Mouse (Mus musculus): ENCODE results near the gene Zfp385c. TPM values are rescaled to one million over a fixed set of nuclear protein-coding genes. Genes with fewer than 3 reads are reported as not detected.

The Zfp385c gene
- polyA plus RNA-seq, 1 experiment from 2014 or later: 0.18 TPM

- 65% methylated on average over 11 of the region's 11 CpGs for WGBS
- no peak for ATAC-seq (ENCODE audit: low FRiP score, low TSS enrichment)
- 0 out of 2 replicates have a peak, but pooled peaks cover 3% of the 10 kb centered on the region for H3K4me1 ChIP-seq (replicated peaks; ENCODE audit: control insufficient read depth, insufficient read depth)
- H3K4me3 ChIP-seq (ENCODE audit: low read depth, low read length): no peak overlapping the region; the same call in 1 of the 2 replicates
- H3K27ac ChIP-seq (replicated peaks): no peak overlapping the region
- H3K27me3 ChIP-seq (ENCODE audit: control insufficient read depth, insufficient read depth, low read length): no peaks in the 10 kb centered on the region
- H3K9me3 ChIP-seq (ENCODE audit: control insufficient read depth, low read length): no peaks in the 10 kb centered on the region
- no peak overlapping the region for H3K9ac ChIP-seq (ENCODE audit: low read length)
- H3K4me2 ChIP-seq (replicated peaks; ENCODE audit: low read depth): peak overlapping the region; percentile 46
- TF ChIP-seq EP300 (optimal IDR thresholded peaks at IDR 0.05) (no peak), CTCF (IDR thresholded peaks at IDR 0.05; ENCODE audit: low read depth) (no peak)
- H3K36me3 ChIP-seq (ENCODE audit: control insufficient read depth, insufficient read depth, low read length): peaks cover 20% of the 10 kb centered on the region
- peak; percentile 12 for DNase-seq (ENCODE audit: low spot score)
Observed at GRCm38 (mm10) chr11:100703366-100703765, 11.1 kb upstream of the Zfp385c start.

- Histone ChIP-seq H3K4me3 (ENCODE audit: low read depth, low read length) (peak overlapping the region; percentile 15), H3K4me1 (replicated peaks; ENCODE audit: control insufficient read depth, insufficient read depth) (0 out of 2 replicates have a peak, but pooled peaks cover 3% of the 10 kb centered on the region), H3K9ac (ENCODE audit: low read length) (no peak overlapping the region), H3K36me3 (ENCODE audit: control insufficient read depth, insufficient read depth, low read length) (peaks cover 20% of the 10 kb centered on the region), H3K27me3 (ENCODE audit: control insufficient read depth, insufficient read depth, low read length) (no peaks in the 10 kb centered on the region), H3K4me2 (replicated peaks; ENCODE audit: low read depth) (peak overlapping the region; percentile 46), H3K9me3 (ENCODE audit: control insufficient read depth, low read length) (no peaks in the 10 kb centered on the region), H3K27ac (replicated peaks) (no peak overlapping the region)
- no peak for DNase-seq (ENCODE audit: low spot score)
- 43% methylated on average over 7 of the region's 7 CpGs for WGBS
- no peak for TF ChIP-seq EP300 (optimal IDR thresholded peaks at IDR 0.05)
- TF ChIP-seq CTCF (IDR thresholded peaks at IDR 0.05; ENCODE audit: low read depth): no peak
- no peak for ATAC-seq (ENCODE audit: low FRiP score, low TSS enrichment)
Observed at GRCm38 (mm10) chr11:100702906-100703305, 10.7 kb upstream of the Zfp385c start.

- ATAC-seq (ENCODE audit: low FRiP score, low TSS enrichment): peak; percentile 51; the same call in 1 of the 2 replicates
- H3K36me3 ChIP-seq (ENCODE audit: control insufficient read depth, insufficient read depth, low read length): peaks cover 18% of the 10 kb centered on the region
- TF ChIP-seq CTCF (IDR thresholded peaks at IDR 0.05; ENCODE audit: low read depth) (peak; percentile 97), EP300 (optimal IDR thresholded peaks at IDR 0.05) (no peak)
- H3K4me3 ChIP-seq (ENCODE audit: low read depth, low read length): peak overlapping the region; percentile 15
- no peaks in the 10 kb centered on the region for H3K27me3 ChIP-seq (ENCODE audit: control insufficient read depth, insufficient read depth, low read length)
- H3K4me2 ChIP-seq (replicated peaks; ENCODE audit: low read depth): peak overlapping the region; percentile 46
- WGBS: 34% methylated on average over 19 of the region's 19 CpGs
- 0 out of 2 replicates have a peak, but pooled peaks cover 3% of the 10 kb centered on the region for H3K4me1 ChIP-seq (replicated peaks; ENCODE audit: control insufficient read depth, insufficient read depth)
- H3K27ac ChIP-seq (replicated peaks): no peak overlapping the region
- peak; percentile 76 for DNase-seq (ENCODE audit: low spot score)
- no peaks in the 10 kb centered on the region for H3K9me3 ChIP-seq (ENCODE audit: control insufficient read depth, low read length)
- no peak overlapping the region for H3K9ac ChIP-seq (ENCODE audit: low read length)
Observed at GRCm38 (mm10) chr11:100702081-100702851, 10.0 kb upstream of the Zfp385c start.

GRCm38 (mm10) chr11:100701301-100701700, 9.0 kb upstream of the Zfp385c start:
- 15% methylated on average over 14 of the region's 14 CpGs for WGBS
- no peak for TF ChIP-seq EP300 (optimal IDR thresholded peaks at IDR 0.05)
- TF ChIP-seq CTCF (IDR thresholded peaks at IDR 0.05; ENCODE audit: low read depth): no peak
- peak overlapping the region; percentile 35 for H3K4me2 ChIP-seq (replicated peaks; ENCODE audit: low read depth)
- H3K9me3 ChIP-seq (ENCODE audit: control insufficient read depth, low read length): no peaks in the 10 kb centered on the region
- peak overlapping the region; percentile 12; the same call in 1 of the 2 replicates for H3K4me3 ChIP-seq (ENCODE audit: low read depth, low read length)
- H3K27ac ChIP-seq (replicated peaks): no peak overlapping the region
- H3K36me3 ChIP-seq (ENCODE audit: control insufficient read depth, insufficient read depth, low read length): peaks cover 14% of the 10 kb centered on the region
- no peak overlapping the region for H3K9ac ChIP-seq (ENCODE audit: low read length)
- DNase-seq (ENCODE audit: low spot score) (peak; percentile 58), ATAC-seq (ENCODE audit: low FRiP score, low TSS enrichment) (no peak)
- no peaks in the 10 kb centered on the region for H3K27me3 ChIP-seq (ENCODE audit: control insufficient read depth, insufficient read depth, low read length)
- 0 out of 2 replicates have a peak, but pooled peaks cover 3% of the 10 kb centered on the region for H3K4me1 ChIP-seq (replicated peaks; ENCODE audit: control insufficient read depth, insufficient read depth)

GRCm38 (mm10) chr11:100700710-100701109, 8.5 kb upstream of the Zfp385c start:
- Histone ChIP-seq H3K27ac (replicated peaks) (no peak overlapping the region), H3K4me1 (replicated peaks; ENCODE audit: control insufficient read depth, insufficient read depth) (0 out of 2 replicates have a peak, but pooled peaks cover 3% of the 10 kb centered on the region), H3K4me2 (replicated peaks; ENCODE audit: low read depth) (no peak overlapping the region), H3K36me3 (ENCODE audit: control insufficient read depth, insufficient read depth, low read length) (peaks cover 9% of the 10 kb centered on the region), H3K27me3 (ENCODE audit: control insufficient read depth, insufficient read depth, low read length) (no peaks in the 10 kb centered on the region), H3K9ac (ENCODE audit: low read length) (no peak overlapping the region), H3K9me3 (ENCODE audit: control insufficient read depth, low read length) (no peaks in the 10 kb centered on the region), H3K4me3 (ENCODE audit: low read depth, low read length) (no peak overlapping the region)
- WGBS: 81% methylated on average over 3 of the region's 3 CpGs
- no peak for TF ChIP-seq EP300 (optimal IDR thresholded peaks at IDR 0.05)
- TF ChIP-seq CTCF (IDR thresholded peaks at IDR 0.05; ENCODE audit: low read depth): no peak
- ATAC-seq (ENCODE audit: low FRiP score, low TSS enrichment) (no peak), DNase-seq (ENCODE audit: low spot score) (no peak)

GRCm38 (mm10) chr11:100697921-100698320, 5.7 kb upstream of the Zfp385c start:
- 73% methylated on average over 7 of the region's 7 CpGs for WGBS
- no peak for TF ChIP-seq CTCF (IDR thresholded peaks at IDR 0.05; ENCODE audit: low read depth)
- no peak for ATAC-seq (ENCODE audit: low FRiP score, low TSS enrichment)

More at GRCm38 (mm10) chr11:100697921-100698320, 5.7 kb upstream of the Zfp385c start:
- Histone ChIP-seq H3K27me3 (ENCODE audit: control insufficient read depth, insufficient read depth, low read length) (no peaks in the 10 kb centered on the region), H3K4me3 (ENCODE audit: low read depth, low read length) (no peak overlapping the region), H3K36me3 (ENCODE audit: control insufficient read depth, insufficient read depth, low read length) (no peaks in the 10 kb centered on the region), H3K4me2 (replicated peaks; ENCODE audit: low read depth) (no peak overlapping the region), H3K9me3 (ENCODE audit: control insufficient read depth, low read length) (no peaks in the 10 kb centered on the region), H3K4me1 (replicated peaks; ENCODE audit: control insufficient read depth, insufficient read depth) (0 out of 2 replicates have a peak, but pooled peaks cover 3% of the 10 kb centered on the region), H3K27ac (replicated peaks) (no peak overlapping the region), H3K9ac (ENCODE audit: low read length) (no peak overlapping the region)
- no peak for DNase-seq (ENCODE audit: low spot score)
